Mouse (Mus musculus) left cerebral cortex, adult 18-20 months (tissue): ENCODE measurements at regions not wholly inside any gene's neighbourhood (a gene's known extent, or its start where the extent isn't known, plus 50 kb on each side); places are given as distances from the start of the nearest gene placed in this dataset.
A peak's percentile ranks its signal among the peaks of the same experiment; 100 is the strongest.

ENCODE experiments used
- DNase-seq, 2 experiments: peaks; one replicate each; pipeline ENCODE4 v3.0.0; 2021 to 2022; ENCODE audit warnings: low spot score in 2 of 2, mixed read lengths in 1 of 2

DNA sequence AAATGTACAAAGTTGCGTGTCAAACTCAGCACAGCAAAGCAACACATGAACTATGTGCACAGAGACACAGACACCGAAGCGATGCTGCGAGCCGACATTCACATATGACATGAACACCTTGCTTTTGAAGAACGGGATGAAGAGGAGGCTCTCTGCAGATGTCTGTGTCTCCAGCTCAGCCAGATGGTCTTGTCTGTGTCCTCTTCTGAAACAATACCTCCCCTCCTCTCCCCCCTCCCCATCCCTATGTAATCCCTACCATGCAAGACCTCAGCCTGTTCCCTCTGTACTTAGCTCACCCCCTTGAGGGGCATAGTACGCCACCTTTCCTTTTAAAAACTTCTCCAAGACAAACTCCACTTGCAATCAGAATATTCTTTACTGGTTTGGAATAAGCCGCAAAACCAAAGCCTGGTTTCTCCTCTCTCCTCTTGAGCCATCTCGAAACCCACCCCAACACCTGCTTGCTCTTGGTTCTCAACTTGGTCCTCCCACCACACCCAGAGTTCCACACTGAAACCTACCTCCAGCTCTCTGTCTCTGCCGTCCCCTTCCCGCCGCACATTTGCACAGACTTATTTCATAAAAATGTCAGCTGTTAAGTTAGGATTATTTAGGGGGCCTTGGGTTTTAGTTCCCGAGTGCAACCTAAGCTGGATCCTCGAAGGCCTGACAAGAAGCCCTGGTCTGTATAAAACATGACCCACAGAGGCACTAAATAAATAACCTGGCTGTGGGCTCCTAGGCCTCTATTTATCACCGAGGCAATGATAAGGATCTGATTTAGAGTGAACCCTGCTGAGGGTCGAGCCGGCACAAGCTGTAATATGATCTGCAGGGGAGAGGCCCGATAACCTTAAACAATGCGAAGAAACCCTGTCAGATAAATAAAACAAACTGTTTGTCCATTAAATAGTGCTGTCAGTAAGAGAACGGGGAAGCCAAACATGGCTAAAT is 327.1 kb upstream of the Sall1 start:
- no peak for DNase-seq

DNA sequence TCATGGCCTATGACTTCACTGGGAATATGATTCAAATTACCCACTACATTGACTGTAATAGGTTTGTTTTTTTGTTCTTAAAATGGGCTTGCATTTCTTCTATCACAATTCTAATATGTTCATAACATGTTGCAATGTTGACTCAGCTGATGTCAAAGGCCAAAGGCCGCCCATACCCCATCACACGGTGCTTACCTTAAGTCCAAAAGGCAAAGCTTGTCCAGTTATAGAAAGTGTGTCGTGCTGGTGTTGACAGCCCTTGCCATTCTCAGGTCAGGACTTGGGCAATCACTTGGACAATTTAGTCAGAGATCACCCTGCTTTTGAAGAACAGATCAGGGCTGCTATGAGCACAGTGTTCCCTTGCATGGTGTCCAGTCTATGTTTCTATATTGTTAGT is 321.5 kb upstream of the Sall1 start:
- no peak for DNase-seq

DNA sequence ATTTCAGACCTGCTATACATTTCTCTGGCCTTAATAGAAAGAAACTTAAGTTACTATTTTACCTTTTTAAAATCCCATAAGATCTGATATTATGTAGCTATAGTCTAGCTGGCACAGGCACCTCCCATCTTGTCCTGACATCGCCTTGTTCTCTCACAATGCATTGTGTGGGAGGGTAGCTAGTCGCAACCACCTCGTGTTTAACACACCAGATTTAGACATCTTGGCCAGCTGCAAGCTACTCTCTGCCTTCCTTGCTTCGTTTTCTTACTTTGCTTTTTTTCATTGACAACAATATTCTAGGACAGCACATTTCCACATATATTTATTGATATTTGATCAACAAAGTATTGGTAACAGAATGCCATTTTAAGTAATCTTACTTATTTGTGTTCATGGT is 314.4 kb upstream of the Sall1 start:
- DNase-seq: no peak

DNA sequence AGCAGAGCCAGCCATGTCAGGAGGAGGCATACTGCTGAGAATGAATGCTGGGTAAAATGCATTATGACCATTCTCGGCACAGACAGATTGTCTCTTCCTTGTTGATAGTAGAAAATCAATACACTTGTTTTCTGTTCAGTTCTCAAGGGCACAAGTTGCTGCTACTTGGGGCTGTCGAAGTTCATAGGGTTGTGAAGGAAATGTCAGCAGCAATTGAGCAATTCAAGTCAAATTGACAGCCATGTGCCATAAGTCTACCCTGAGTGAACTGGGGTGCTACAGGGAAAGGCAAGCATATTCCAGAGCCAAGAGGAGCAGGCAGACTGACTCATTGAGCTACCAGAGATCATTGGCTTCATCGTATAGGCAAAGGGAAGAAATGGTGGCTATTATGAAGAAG is 301.6 kb upstream of the Sall1 start:
- no peak for DNase-seq

DNA sequence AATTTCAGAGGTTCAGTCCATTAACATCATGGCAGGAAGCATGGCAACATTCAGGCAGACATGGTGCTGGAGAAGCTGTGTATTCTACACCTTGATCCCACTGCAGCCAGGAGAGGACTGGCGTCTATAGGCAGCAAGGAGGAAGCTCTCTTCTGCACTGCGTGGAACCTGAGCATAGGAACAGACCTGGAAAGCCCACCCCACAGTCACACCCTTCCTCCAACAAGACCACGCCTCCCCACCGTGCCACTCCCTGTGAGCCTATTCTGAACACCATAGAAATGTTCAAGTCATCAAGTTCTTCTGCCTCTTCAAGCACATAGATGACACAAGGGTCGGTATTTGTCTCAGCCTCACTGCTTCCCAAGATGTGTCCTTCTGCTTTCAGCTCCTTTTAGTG is 297.7 kb upstream of the Sall1 start:
- no peak for DNase-seq

DNA sequence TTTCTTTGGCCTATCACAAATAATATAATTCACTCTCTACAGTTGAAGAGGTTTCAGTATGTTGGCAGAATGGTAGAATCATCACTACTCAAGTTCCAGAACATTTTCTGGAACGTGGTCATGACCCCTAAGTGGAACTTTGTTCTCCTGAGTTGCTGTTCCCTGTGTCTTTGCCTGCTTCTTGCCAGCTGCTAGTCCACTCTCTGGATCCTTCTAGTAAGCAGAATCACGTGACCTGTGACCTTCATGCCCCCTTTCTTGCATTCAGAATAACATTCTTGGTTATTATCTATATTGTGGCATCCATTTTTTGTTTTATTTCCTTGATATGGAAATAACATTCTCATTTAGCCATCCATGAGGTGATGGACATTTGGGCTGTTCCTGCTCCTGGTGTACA is 291.5 kb upstream of the Sall1 start:
- no peak for DNase-seq

DNA sequence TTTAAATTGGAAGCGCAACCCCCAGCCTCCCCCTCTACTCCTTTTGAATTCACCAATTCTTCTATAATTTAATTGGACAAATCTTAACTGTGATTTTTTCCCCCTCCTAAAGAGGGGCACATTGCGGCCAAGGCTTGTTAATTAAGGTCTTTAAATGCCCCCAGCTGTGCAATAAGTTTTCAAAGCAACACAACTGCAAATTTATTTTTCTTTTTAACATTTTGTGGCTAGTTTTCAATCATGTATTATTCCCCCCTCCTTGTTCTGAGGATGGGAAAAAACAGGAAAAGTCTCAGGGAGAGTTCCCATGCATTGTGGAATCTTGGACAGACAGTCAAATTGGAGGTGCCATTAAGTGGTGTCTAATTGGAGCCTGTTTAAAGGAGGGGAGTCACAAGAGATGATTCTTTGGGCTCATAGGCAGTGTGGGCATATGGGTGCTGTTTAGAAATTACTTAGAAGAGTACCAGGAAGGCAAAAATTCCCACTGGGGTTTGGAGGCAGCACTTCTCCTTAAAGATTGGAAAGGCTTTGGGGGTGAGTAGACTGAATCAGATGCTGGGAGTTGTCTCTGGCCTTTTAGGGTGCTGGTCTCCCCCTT is 281.9 kb upstream of the Sall1 start:
- DNase-seq: no peak

DNA sequence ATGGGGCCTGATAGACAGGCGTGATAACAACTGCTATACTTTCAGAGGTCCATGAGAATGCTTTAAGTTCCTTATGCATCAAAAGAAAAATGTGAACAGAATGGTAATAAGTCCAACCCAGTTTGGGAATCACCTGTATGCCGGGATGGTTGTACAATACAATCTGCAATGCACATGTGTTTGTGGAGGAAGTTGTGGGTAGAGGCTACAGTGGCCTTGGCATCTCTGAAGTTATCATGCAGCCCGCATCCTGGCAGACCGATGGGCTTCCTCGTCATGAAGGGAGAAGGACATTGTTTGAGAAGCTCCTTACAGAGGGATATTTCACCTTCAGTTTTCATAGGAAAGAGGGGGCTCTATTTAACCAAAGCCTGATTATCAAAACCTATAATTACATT is 281.3 kb upstream of the Sall1 start:
- no peak for DNase-seq

DNA sequence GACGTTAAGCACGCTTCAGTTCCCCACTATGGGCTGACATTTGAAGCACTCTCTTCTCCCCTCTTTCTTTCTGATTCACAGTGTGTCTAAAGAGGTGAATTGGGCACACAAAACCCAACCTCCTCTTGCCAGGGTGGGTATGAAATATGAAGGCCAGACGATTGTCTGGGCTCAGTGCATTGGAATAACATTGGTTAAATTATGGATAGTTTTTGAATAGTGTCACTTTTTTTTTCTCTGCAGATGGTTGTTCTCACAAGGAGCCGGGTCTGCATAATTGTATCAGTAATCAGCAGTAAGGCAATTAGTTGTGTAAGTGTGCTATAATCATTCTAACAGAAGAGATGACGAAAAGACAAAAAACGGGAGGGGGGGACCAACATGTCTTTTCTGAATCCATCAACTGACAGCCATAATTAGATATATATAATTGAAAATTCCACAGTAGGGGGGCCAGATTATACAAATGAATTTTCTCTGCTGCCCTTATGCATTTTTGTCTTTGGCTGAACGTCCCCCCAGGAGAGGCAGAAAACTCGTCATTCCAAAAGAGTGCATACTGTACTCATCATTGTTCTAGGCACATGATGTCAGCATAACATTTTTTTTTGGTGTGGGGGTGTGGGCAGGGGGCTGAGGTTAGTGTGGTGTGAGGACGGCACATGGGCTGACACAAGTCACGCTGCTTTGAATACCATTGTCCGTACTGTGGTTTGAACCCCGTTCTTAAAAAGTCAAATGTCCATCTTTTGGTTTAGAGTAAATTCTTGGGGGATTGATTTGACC is 280.7 kb upstream of the Sall1 start:
- no peak for DNase-seq

DNA sequence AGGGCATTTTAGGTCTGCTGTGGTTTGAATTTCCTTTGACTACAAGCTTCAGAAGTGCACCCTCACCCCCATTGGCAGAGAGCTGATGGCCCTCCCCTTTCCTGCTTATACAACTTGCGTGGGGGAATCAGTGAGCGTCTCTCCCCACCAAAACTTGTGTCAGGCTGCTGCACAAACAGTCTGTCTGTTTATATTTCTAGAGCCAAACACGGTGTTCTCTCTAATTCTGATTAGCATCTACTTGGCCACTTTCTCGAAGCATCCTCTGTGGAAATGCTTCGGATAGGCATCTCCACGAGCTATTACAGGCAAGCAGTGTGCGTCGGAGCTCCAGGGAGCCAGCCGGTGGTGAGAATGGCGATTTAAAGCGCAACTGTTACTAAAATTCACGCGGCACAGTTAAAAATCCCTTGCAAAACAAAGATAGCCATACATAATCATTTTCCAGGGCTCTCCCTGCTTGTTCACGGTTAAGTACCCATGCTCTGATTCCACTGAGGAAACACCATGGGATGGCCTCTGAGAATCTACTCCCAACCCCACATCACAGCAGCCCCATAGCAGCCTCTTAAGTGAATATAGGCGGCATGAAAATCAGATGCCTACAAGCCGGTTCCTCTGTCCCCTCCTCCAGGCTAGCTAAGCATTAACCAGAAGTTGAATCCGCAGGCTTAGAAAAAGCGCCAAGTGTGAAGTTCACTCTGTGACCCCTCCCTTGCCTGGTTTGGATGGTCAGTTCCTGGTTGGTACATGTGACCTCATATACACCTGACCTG is 273.7 kb upstream of the Sall1 start:
- peak; percentile 3 to 5 for DNase-seq

DNA sequence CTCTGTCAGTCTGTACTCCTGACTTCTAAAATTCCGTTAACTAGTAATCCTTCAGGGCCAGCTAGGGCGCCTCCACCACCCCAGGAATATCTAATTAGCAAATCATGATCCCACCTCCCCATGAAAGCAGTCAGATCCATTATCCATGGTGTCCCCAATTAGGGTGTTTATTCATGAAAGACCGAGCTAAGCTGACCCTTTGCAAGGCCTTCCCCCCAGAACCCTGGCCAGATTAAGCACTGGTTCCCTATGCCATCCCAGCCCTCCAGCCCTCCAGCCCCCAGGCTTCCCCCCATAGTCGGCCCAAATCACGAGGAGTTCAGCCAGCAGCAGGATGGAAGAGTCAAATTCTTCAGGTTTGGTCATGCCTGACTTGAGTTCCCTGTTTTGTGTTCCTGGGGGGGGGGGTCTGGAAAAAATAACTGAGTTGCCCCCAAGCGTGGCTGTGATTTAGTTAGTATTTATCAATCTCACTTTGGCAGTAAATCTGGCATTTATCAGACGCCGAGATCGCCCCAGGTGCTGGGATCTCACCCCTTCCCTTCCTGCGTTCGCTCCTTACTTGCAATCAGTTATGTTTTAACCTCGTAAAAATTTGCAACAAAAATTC is 272.7 kb upstream of the Sall1 start:
- no peak for DNase-seq

DNA sequence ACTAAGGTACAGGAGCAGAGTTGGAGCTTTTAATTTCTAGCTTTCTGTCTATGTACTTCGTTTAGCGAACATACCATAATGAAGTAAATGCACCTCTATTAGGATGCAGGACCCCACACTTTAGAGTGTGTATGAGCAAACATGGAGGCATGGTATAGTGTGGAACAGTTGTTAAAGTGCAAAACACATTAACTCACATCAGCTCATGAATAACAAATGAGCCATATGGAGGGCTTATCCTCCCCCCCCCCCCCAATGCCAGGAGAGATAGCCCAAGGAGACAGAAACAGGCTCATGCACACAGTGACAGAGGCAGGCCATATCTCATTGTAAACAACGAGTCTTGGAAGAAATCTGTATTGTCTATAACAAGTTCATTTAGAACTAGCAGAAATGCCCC is 270.9 kb upstream of the Sall1 start:
- DNase-seq: no peak

DNA sequence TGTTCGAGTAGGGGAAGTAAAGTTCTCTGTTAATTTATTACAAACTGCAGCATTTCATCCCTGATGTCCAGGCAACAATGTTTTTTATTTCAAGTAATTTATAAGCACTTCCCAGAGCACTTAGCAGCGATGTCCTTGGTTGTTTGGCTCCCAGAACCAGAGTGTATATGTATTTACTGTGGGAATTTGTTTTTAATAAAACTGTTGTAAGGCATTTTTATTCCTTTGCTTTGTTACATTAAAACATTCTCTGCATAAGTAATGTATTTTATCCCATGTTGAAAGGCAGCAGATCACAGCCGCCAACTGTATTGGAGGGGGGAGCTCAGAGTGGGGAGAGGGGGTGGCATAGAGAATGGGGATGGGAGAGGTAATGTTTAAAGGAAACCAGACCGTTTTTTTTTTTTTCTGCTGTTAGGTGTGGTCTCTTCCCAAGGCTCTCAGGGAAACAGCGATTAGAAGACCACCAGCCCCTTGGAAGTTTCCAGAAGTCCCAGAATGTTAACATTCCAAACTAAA is 266.8 kb upstream of the Sall1 start:
- DNase-seq: no peak

DNA sequence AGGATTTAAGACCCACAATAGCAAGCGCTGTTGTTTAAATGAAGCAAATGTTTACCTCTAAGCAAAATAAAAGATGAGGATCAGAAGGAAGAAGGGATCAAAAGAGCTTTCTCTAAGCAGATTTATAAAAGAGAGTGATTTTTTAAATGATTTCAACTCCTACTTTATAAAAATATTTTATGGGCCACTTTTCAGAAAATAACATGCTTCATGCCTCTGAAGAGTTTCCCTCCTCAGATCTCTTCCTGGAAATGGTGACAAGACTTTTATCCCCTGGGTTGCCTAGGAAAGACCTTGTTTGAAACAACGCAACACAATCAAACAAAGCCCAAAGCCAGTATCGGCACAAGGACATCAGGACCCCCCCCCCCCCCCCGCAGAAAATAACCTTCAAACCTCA is 265.6 kb upstream of the Sall1 start:
- DNase-seq: no peak

DNA sequence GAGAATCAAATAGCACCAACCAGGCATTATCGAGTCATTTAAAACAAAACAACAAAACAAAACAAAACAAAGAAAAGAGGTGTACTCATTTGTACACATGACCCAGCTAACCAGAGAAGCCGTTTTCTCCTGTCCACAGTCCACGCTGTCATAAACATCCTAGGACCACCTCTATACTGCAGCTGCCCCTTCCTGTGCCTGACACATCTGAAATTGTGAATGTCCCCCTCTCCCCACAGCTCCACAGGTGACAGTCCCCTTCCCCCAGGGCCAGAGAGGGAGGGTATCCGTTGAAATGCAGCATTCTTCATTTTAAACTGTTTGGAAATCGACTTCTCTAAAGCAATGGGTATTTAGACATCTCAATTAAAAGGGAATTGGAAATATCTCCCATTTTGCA is 265.0 kb upstream of the Sall1 start:
- no peak for DNase-seq

DNA sequence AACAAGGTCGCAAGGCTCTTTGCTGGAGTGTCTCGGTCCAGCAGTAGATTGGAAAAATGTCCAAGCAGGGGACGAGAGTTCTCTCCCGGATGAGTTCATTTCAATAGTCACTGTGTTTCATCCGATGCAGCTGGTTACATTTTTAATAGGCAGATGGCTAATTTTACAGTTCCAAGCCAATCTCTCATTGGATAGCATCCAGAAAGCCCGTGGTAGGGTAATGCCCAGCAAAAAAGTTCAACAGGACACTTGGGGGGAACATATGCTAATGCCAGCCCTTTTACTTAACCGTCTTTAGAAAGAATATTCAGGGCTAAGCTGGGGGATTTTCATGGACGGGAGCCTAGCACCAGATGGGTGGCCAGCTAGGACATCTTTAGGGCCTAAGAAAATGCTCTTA is 264.6 kb upstream of the Sall1 start:
- DNase-seq: no peak

DNA sequence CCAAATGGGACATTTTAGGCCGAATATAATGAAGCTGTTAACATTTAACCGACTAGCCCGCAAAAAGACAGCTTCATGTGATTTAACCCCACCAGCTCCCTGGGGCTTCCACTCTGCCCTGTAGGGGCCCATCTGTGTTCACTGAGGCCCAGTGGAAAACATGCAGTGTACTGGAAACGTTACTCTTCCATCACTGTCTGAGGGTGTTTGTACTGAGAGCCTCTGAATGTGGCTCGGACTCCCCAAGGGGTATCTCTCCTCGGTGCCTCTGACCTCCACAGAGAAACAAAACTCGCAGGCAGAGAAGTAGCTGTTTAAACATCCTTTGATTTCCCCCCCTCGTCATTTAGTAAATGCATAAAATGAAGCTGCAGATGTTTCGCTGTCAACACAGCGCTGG is 263.6 kb upstream of the Sall1 start:
- no peak for DNase-seq

DNA sequence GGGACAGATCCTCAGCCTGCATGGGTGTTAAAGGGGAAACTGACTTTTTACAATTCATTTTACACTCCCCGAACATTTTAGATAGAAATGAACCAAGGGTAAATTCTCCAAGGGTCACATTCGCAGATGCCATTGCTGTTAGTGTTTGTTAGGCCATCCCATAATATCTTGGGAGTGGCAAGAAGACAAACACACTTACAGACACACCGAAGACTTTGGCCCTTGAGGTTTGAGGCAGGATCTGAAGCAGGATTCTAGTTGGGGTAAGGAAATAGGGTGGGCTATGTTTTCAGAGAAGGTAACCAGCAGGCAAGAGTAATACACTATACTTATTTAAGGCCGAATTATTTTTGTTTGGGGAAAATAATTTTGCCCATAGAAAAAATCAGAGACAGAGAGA is 263.1 kb upstream of the Sall1 start:
- no peak for DNase-seq

DNA sequence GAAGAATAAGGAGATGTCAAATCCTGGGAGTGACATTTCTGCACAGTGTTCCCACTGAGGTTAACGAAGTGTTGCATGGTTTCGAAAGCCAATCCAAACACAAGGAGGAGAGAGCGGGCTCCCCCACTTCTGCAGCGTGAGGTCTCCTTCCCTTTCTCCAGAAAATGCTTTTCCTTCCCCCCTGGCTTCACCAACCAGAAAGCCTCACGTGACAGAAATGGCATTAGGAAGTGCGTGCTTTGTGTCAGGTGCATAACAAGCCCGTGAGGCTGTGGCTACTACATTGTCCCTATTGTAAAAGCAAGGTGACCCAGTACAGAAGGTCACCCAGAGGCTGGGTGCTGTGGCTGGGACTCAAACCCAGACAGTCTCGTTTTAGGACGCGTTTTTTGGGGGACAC is 260.2 kb upstream of the Sall1 start:
- DNase-seq: no peak

DNA sequence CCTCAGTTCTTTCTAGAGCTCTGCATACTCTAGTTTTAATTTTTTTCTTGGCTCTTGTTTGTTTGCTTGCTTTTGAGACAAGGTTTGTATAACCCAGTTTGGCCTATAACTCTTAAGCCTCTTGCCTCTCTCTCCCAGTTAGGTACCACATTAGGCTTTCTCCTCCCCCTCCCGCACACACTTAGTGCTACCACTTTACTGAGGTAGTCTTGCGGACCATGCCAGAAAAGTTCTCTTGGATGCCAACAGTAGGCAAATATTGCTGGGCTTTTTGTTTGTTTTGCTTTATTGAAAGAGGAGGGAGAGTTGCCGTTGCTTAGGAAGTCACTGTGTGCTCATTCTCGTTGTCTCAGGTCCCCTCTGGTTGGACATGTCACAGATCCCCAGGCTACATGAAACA is 259.4 kb upstream of the Sall1 start:
- no peak for DNase-seq

DNA sequence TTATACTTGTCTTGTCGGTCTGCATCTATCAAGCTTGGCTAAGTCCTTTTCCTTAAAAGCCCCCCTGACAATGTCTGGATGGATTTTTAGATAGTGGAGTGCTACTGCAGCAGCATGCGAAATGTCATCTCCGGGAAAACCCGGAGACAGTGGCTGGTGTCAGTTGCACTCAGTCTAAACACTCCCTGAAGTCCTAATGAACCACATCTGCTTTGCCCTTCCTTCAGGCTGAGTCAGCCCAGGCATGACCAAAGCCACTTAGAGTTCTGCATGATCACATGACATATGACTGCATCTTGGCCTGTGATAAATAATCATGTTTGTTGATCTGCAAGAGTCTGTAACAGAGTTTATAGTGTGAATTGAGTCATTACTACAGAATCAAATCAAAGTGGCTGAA is 255.7 kb upstream of the Sall1 start:
- DNase-seq: no peak
